In genomic region chr12:25246566-25246965, GRCm38 (mm10) we compare ENCODE assay signal across 13 mouse cellular contexts.
"Had no signal": no experiment of that assay in that cellular context is flagged by ENCODE, and none has a peak within 500 bp of the region (broad histone marks: within the 10 kb centered on the region; RNA-seq: fewer than 3 reads in every experiment).

No protein-coding gene starts in this region.

- DNase-seq: gastrocnemius, postnatal 14 days; gastrocnemius, postnatal 36 days; heart, adult 11 months; heart, adult 2 months; heart, postnatal 14 days; heart, postnatal 36 days; kidney, adult 11 months; kidney, adult 2 months; kidney, adult 9 months; kidney, postnatal 14 days; kidney, postnatal 36 days; layer of hippocampus, adult 9-11 months; lung, adult 18-20 months had no signal
